Mouse (Mus musculus) left cerebral cortex, adult 11 months (tissue): ENCODE results near the gene 4930572O03Rik.
"Not testable (repeated sequence)": the region's sequence is repeated elsewhere in the genome, so short reads cannot be mapped to it uniquely, and the experiment has no call there.

ENCODE experiments used
- DNase-seq: peaks from one replicate; pipeline ENCODE4 v3.0.0; 2022; ENCODE audit warnings: low spot score

The 4930572O03Rik gene

GRCm38 (mm10) chr5:15656959-15657358 lies at the start of gene 4930572O03Rik:
TSS of gene 4930572O03Rik (minus strand) at chr5:15657059.
- DNase-seq: not testable (repeated sequence)

GRCm38 (mm10) chr5:15702891-15703290 lies 46.0 kb upstream of the 4930572O03Rik start:
- DNase-seq: not testable (repeated sequence)

- DNase-seq: not testable (repeated sequence)
Measured at GRCm38 (mm10) chr5:15697719-15698118, 40.9 kb upstream of the 4930572O03Rik start.

GRCm38 (mm10) chr5:15691849-15692248 lies 35.0 kb upstream of the 4930572O03Rik start:
- DNase-seq: not testable (repeated sequence)

GRCm38 (mm10) chr5:15690822-15691221 lies 34.0 kb upstream of the 4930572O03Rik start:
- DNase-seq: not testable (repeated sequence)

GRCm38 (mm10) chr5:15689659-15690213 lies 32.9 kb upstream of the 4930572O03Rik start:
- DNase-seq: not testable (repeated sequence)

GRCm38 (mm10) chr5:15688874-15689658 lies 32.2 kb upstream of the 4930572O03Rik start:
- not testable (repeated sequence) for DNase-seq

- DNase-seq: not testable (repeated sequence)
Measured at GRCm38 (mm10) chr5:15681301-15682035, 24.6 kb upstream of the 4930572O03Rik start.

- not testable (repeated sequence) for DNase-seq
Measured at GRCm38 (mm10) chr5:15679980-15680949, 23.4 kb upstream of the 4930572O03Rik start.

GRCm38 (mm10) chr5:15678907-15679306 lies 22.0 kb upstream of the 4930572O03Rik start:
- DNase-seq: not testable (repeated sequence)

GRCm38 (mm10) chr5:15677750-15678149 lies 20.9 kb upstream of the 4930572O03Rik start:
- not testable (repeated sequence) for DNase-seq

GRCm38 (mm10) chr5:15674429-15675244 lies 17.8 kb upstream of the 4930572O03Rik start:
- DNase-seq: not testable (repeated sequence)

- DNase-seq: not testable (repeated sequence)
Measured at GRCm38 (mm10) chr5:15673989-15674388, 17.1 kb upstream of the 4930572O03Rik start.

GRCm38 (mm10) chr5:15670789-15671188 lies 13.9 kb upstream of the 4930572O03Rik start:
- not testable (repeated sequence) for DNase-seq

- DNase-seq: not testable (repeated sequence)
Measured at GRCm38 (mm10) chr5:15663847-15664246, 7.0 kb upstream of the 4930572O03Rik start.

GRCm38 (mm10) chr5:15652334-15652733 lies 4.5 kb downstream of the 4930572O03Rik start:
- DNase-seq: not testable (repeated sequence)

- not testable (repeated sequence) for DNase-seq
Measured at GRCm38 (mm10) chr5:15645707-15646106, 11.2 kb downstream of the 4930572O03Rik start.

GRCm38 (mm10) chr5:15637637-15638036 lies 19.2 kb downstream of the 4930572O03Rik start:
- DNase-seq: not testable (repeated sequence)

- DNase-seq: not testable (repeated sequence)
Measured at GRCm38 (mm10) chr5:15630068-15630467, 26.8 kb downstream of the 4930572O03Rik start.

GRCm38 (mm10) chr5:15628136-15628535 lies 28.7 kb downstream of the 4930572O03Rik start:
- not testable (repeated sequence) for DNase-seq
